Mouse (Mus musculus): ENCODE data around the gene Kdm4c.

DNA sequence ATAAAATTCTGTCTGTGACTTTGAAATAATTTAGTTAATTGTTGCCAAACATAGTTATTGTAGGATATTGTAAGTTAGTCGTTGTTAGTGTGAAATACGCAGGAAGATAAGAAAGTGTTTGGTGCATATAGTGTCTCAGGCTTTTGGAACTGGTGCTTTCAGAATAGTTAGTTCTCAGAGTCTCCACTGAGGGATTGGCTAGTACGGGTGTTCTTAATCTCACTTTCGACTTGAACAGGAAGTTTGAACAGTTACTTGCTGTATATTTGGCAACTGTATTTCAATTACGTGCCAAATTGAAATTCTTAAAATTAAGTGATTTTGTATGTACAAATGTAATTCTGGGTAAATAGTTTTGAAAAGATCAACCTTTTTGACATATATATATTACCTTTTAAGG is 68.8 kb downstream of the Kdm4c start:
- no peak for TF ChIP-seq POLR2A (IDR thresholded peaks at IDR 0.05; ENCODE audit: extremely low read depth, insufficient read depth, low read length)
- no peak for TF ChIP-seq CTCF (IDR thresholded peaks at IDR 0.05; ENCODE audit: low read depth, low read length)
